Mouse (Mus musculus): ENCODE data around the gene Sema3b.
A peak's percentile ranks its signal among the peaks of the same experiment; 100 is the strongest.

Sema3b gene

GRCm38 (mm10) chr9:107608741-107609432 is at the start of gene Sema3b:
Sema3b (minus strand) TSS chr9:107609229.
- peak; percentile 82 for DNase-seq (ENCODE audit: inconsistent ontology term)

- DNase-seq (ENCODE audit: inconsistent ontology term): no peak
These were observed 49.1 kb upstream of the Sema3b start for GRCm38 (mm10) chr9:107658096-107658495.

- no peak for DNase-seq (ENCODE audit: inconsistent ontology term)
These were observed 48.1 kb upstream of the Sema3b start for GRCm38 (mm10) chr9:107657144-107657543.

GRCm38 (mm10) chr9:107654585-107654984 is 45.6 kb upstream of the Sema3b start:
- DNase-seq (ENCODE audit: inconsistent ontology term): no peak

- no peak for DNase-seq (ENCODE audit: inconsistent ontology term)
These were observed 44.4 kb upstream of the Sema3b start for GRCm38 (mm10) chr9:107653474-107653873.

GRCm38 (mm10) chr9:107650708-107651481 is 41.9 kb upstream of the Sema3b start:
- peak; percentile 65 for DNase-seq (ENCODE audit: inconsistent ontology term)

GRCm38 (mm10) chr9:107650225-107650624 is 41.2 kb upstream of the Sema3b start:
- no peak for DNase-seq (ENCODE audit: inconsistent ontology term)

- peak; percentile 72 for DNase-seq (ENCODE audit: inconsistent ontology term)
These were observed 39.7 kb upstream of the Sema3b start for GRCm38 (mm10) chr9:107648767-107649166.

- DNase-seq (ENCODE audit: inconsistent ontology term): no peak
These were observed 37.9 kb upstream of the Sema3b start for GRCm38 (mm10) chr9:107646975-107647374.

GRCm38 (mm10) chr9:107645577-107645976 is 36.5 kb upstream of the Sema3b start:
- DNase-seq (ENCODE audit: inconsistent ontology term): peak; percentile 73

- no peak for DNase-seq (ENCODE audit: inconsistent ontology term)
These were observed 36.1 kb upstream of the Sema3b start for GRCm38 (mm10) chr9:107645153-107645510.

- DNase-seq (ENCODE audit: inconsistent ontology term): peak; percentile 91
These were observed 35.6 kb upstream of the Sema3b start for GRCm38 (mm10) chr9:107644495-107645152.

- no peak for DNase-seq (ENCODE audit: inconsistent ontology term)
These were observed 34.6 kb upstream of the Sema3b start for GRCm38 (mm10) chr9:107643544-107644214.

GRCm38 (mm10) chr9:107641666-107642065 is 32.6 kb upstream of the Sema3b start:
- peak; percentile 61 for DNase-seq (ENCODE audit: inconsistent ontology term)

- no peak for DNase-seq (ENCODE audit: inconsistent ontology term)
These were observed 31.3 kb upstream of the Sema3b start for GRCm38 (mm10) chr9:107640257-107640772.

- no peak for DNase-seq (ENCODE audit: inconsistent ontology term)
These were observed 28.0 kb upstream of the Sema3b start for GRCm38 (mm10) chr9:107637070-107637469.

- peak; percentile 98 for DNase-seq (ENCODE audit: inconsistent ontology term)
These were observed 26.4 kb upstream of the Sema3b start, which contains the start of gene Gnai2 for GRCm38 (mm10) chr9:107635279-107636028. Gnai2 (minus strand) TSS chr9:107635367.

GRCm38 (mm10) chr9:107634406-107635278 is 25.6 kb upstream of the Sema3b start:
- DNase-seq (ENCODE audit: inconsistent ontology term): no peak

- DNase-seq (ENCODE audit: inconsistent ontology term): no peak
These were observed 24.8 kb upstream of the Sema3b start for GRCm38 (mm10) chr9:107633661-107634405.

All from Muller cell, postnatal 12 days (primary cell).